Mouse (Mus musculus): ENCODE data around the gene Scarf2. TPM values are rescaled to one million over a fixed set of nuclear protein-coding genes. Genes with fewer than 3 reads are reported as not detected.

The Scarf2 gene
- polyA plus RNA-seq, 1 experiment from 2014 or later, result 1.0 TPM

DNA sequence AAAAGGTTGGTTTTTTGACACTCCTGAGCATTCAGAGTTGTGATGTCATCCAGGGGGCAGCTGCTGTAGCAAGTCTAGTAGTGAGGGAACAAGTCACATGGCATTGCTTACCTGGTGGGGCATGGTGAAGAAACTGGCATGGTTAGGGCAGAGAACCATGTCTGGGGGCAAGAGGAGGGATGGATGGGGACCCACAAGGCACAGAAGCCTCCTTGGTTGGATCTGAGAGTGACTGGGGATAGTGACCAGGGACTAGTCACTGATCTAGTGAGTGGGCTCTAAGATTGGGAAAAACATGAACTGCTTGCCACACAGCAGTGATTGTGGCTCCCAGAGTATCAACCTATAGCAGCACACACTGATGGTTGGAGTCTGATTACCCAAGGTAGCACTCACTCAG lies 2.5 kb downstream of the Scarf2 start:
- ATAC-seq (ENCODE audit: low read depth) (no peak), DNase-seq (no peak)
- H3K36me3 ChIP-seq, result no peaks in the 10 kb centered on the region
- no peak overlapping the region for H3K4me2 ChIP-seq
- H3K9me3 ChIP-seq (replicated peaks), result no peaks in the 10 kb centered on the region
- H3K4me3 ChIP-seq (replicated peaks), result no peak overlapping the region
- peaks cover 48% of the 10 kb centered on the region for H3K4me1 ChIP-seq (replicated peaks)
- no peak overlapping the region for H3K9ac ChIP-seq
- no peak overlapping the region for H3K27ac ChIP-seq
- peaks cover 100% of the 10 kb centered on the region for H3K27me3 ChIP-seq

DNA sequence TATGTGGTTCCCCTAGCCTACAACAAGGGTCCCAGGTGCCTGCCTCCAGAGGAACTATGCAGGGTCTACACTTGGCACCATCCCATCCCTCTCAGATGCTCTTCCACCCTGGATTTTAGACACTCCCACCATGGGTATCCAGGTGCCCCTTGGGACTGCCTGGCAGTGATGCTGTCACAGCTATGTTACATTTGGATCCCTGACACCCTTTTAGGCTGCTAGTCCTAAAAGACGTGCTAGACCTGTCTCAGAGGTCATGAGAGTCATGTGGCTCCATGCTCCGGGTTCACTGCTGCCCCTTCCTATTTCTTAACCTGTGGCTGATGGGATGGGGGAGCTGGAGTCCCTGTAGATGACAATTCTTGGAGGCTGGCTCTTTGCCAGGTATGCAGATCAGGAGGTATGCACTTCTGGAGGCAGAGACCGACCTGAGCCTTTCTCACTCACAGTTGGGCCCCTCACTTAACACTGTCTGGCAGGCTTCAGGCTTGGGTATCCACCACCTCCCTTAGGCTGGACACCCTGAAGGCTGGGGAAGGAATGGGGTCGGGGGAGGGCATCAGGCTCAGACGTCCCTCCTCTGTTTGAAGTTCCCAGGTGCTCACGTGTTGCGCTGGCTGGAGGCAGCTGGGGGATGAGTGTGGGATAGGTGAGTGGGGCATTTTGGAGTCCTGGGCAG lies 4.8 kb downstream of the Scarf2 start:
- Histone ChIP-seq H3K9ac (no peak overlapping the region), H3K36me3 (no peaks in the 10 kb centered on the region), H3K9me3 (replicated peaks) (no peaks in the 10 kb centered on the region), H3K27ac (no peak overlapping the region), H3K27me3 (peaks cover 100% of the 10 kb centered on the region), H3K4me1 (replicated peaks) (peaks cover 53% of the 10 kb centered on the region), H3K4me2 (no peak overlapping the region), H3K4me3 (replicated peaks) (no peak overlapping the region)
- DNase-seq (no peak), ATAC-seq (ENCODE audit: low read depth) (no peak)
- WGBS (ENCODE audit: insufficient replicate concordance), result 11% methylated on average over 7 of the region's 7 CpGs

DNA sequence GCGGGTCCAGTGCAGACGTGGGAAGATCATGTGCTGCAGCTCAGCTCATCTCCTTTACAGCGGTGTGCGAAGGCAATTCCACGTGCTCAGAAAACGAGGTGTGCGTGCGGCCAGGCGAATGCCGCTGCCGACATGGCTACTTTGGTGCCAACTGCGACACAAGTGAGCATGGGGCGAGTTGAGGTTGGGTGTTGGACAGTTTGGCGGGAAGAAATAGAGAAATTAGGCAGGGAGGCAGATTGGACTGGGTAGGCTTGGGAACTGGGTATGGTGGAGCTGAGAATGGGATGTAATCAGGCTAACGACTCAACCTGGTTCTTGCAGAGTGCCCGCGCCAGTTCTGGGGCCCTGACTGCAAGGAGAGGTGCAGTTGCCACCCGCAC lies 5.4 kb downstream of the Scarf2 start:
- H3K27me3 ChIP-seq, result peaks cover 100% of the 10 kb centered on the region
- DNase-seq, result no peak
- ATAC-seq (ENCODE audit: low read depth), result no peak
- peak overlapping the region; percentile 37 for H3K4me3 ChIP-seq (replicated peaks)
- H3K27ac ChIP-seq, result no peak overlapping the region
- H3K36me3 ChIP-seq, result no peaks in the 10 kb centered on the region
- no peaks in the 10 kb centered on the region for H3K9me3 ChIP-seq (replicated peaks)
- peak overlapping the region; percentile 50 for H3K4me2 ChIP-seq
- H3K4me1 ChIP-seq (replicated peaks), result peaks cover 53% of the 10 kb centered on the region
- 11% methylated on average over 18 of the region's 18 CpGs for WGBS (ENCODE audit: insufficient replicate concordance)
- no peak overlapping the region for H3K9ac ChIP-seq

DNA sequence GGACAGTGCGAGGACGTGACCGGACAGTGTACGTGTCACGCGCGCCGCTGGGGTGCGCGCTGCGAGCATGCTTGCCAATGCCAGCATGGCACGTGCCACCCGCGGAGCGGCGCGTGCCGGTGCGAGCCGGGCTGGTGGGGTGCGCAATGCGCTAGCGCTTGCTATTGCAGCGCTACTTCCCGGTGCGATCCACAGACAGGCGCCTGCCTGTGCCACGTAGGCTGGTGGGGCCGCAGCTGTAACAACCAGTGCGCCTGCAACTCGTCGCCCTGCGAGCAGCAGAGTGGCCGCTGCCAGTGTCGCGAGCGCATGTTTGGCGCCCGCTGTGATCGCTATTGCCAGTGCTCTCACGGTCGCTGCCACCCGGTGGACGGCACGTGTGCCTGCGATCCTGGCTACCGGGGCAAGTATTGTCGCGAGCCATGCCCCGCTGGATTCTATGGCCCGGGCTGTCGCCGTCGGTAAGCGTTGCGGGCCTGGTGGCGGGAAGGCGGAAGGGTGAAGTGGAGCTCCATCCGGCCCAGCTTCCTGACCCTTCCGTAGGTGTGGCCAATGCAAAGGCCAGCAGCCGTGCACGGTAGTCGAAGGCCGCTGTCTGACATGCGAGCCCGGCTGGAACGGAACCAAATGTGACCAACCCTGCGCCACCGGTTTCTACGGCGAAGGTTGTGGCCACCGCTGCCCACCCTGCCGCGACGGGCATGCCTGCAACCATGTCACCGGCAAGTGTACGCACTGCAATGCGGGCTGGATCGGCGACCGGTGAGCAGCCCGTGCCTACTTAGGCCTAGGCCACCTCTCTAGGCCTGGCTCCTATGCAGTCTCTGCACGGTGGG lies 6.0 kb downstream of the Scarf2 start:
- H3K9me3 ChIP-seq (replicated peaks), result no peaks in the 10 kb centered on the region
- 4% methylated on average over 83 of the region's 83 CpGs for WGBS (ENCODE audit: insufficient replicate concordance)
- peak overlapping the region; percentile 50 for H3K4me2 ChIP-seq
- H3K9ac ChIP-seq, result 0 out of 2 replicates have a peak overlapping the region, but pooled peaks have one; percentile 13
- H3K27me3 ChIP-seq, result peaks cover 100% of the 10 kb centered on the region
- H3K27ac ChIP-seq, result no peak overlapping the region
- DNase-seq (no peak), ATAC-seq (ENCODE audit: low read depth) (no peak)
- peaks cover 56% of the 10 kb centered on the region for H3K4me1 ChIP-seq (replicated peaks)
- peak overlapping the region; percentile 37 for H3K4me3 ChIP-seq (replicated peaks)
- H3K36me3 ChIP-seq, result no peaks in the 10 kb centered on the region

DNA sequence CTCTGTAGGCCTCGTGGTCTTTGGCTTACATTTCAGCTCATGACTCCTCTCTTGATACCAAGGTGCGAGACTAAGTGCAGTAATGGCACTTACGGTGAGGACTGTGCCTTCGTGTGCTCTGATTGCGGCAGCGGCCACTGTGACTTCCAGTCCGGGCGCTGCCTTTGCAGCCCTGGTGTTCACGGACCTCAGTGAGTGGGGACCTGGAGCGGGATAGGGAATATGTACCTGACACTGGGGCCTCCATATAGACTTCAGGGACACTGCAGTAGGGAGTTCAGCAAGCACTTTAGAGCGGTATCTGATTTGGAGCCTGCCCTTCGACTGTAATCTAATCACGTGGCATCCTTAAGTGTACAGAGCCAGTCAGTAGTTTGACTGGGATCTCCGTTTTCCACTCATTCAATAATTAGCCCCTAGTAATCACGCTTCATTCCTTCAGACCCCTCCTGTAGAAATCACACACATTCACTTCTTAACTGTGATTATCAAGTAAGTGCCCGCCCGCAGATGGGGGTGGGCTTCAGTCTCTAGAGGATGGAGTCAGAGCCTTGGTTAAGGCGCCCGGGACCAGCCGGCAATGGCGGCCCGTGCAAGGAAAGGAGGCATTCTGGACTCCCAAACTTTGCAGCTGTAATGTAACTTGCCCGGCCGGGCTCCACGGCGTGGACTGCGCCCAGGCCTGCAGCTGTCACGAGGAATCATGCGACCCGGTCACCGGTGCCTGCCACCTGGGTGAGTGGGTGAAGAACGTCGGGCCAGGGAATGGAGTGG lies 6.8 kb downstream of the Scarf2 start:
- Histone ChIP-seq H3K9ac (no peak overlapping the region), H3K4me1 (replicated peaks) (peaks cover 48% of the 10 kb centered on the region), H3K4me2 (peak overlapping the region; percentile 63), H3K27me3 (peaks cover 99% of the 10 kb centered on the region), H3K36me3 (no peaks in the 10 kb centered on the region), H3K4me3 (replicated peaks) (peak overlapping the region; percentile 41), H3K27ac (no peak overlapping the region), H3K9me3 (replicated peaks) (no peaks in the 10 kb centered on the region)
- no peak for ATAC-seq (ENCODE audit: low read depth)
- 12% methylated on average over 33 of the region's 33 CpGs for WGBS (ENCODE audit: insufficient replicate concordance)
- no peak for DNase-seq

DNA sequence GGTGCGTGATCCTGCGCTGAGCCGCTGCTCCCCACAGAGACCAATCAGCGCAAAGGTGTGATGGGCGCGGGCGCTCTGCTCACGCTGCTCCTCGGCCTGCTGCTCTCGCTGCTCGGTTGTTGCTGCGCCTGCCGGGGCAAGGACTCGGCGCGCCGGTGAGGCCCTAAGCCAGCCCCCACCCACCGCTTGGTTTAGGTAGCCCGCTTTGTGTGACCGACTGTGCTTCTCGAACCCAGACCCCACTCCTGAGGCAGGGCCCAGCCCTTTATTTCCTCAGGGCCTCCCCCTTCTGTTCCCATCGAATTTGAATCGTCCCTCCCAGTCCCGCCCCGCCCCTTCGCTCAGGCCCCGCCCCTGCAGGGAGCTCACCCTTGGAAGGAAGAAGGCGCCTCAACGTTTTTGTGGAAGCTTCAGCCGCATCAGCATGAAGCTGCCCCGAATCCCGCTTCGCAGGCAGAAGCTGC lies 7.4 kb downstream of the Scarf2 start:
- ATAC-seq (ENCODE audit: low read depth) (peak; percentile 19; the same call in 1 of the 2 replicates), DNase-seq (no peak)
- WGBS (ENCODE audit: insufficient replicate concordance), result under 1% methylated on average over 33 of the region's 33 CpGs
- Histone ChIP-seq H3K4me1 (replicated peaks) (peaks cover 48% of the 10 kb centered on the region), H3K36me3 (no peaks in the 10 kb centered on the region), H3K27ac (no peak overlapping the region), H3K27me3 (peaks cover 99% of the 10 kb centered on the region), H3K9me3 (replicated peaks) (no peaks in the 10 kb centered on the region), H3K9ac (no peak overlapping the region), H3K4me2 (peak overlapping the region; percentile 63), H3K4me3 (replicated peaks) (peak overlapping the region; percentile 41)

DNA sequence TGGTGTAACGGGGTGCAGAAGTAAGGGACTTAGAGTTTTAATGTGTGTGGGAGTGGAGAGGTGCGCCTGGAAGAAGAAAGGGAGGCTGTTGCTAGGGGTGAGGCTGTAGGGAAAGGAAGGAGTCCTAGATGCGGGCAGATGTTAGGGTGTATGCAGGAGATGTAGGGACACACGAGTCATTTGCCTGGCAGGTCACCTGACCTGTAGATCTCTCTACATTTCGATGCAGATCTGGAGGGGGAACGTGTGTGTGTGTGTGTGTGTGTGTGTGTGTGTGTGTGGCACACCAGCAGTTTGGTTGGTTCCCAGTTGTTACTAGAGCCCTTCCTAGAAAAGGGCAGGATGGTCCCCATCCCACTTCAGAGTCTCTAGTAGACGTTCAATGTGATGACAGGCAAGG lies 7.9 kb downstream of the Scarf2 start:
- Histone ChIP-seq H3K36me3 (no peaks in the 10 kb centered on the region), H3K4me1 (replicated peaks) (peaks cover 48% of the 10 kb centered on the region), H3K9me3 (replicated peaks) (no peaks in the 10 kb centered on the region), H3K4me2 (peak overlapping the region; percentile 63), H3K9ac (no peak overlapping the region), H3K27ac (no peak overlapping the region), H3K27me3 (peaks cover 99% of the 10 kb centered on the region), H3K4me3 (replicated peaks) (no peak overlapping the region)
- DNase-seq, result no peak
- no peak for ATAC-seq (ENCODE audit: low read depth)
- WGBS (ENCODE audit: insufficient replicate concordance), result 8% methylated on average over 7 of the region's 7 CpGs

DNA sequence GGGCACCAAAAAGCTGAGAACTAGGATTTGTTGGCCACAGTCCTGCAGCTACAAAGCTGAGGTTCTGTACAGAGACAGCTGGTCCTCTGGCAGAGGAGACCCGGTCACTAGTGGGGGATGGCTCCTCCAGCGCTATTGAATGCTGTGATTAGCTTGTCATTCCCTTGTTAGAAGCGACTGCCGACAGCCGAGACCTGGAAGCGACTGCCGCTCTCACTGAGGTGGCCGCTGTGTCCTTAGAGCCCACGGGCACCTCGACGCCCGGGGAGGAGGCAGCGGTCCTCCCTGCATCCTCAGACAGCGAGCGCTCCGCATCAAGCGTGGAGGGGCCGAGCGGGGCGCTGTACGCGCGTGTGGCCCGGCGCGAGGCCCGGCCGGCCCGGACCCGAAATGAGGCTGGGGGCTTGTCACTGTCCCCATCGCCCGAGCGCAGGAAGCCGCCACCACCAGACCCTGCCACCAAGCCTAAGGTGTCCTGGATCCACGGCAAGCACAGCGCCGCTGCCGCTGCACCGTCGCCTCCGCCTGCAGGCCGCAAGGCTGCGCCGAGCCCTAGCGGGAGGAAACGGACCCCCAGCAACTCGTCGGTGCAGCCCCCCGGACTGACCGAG lies 9.6 kb downstream of the Scarf2 start:
- peak overlapping the region; percentile 56 for H3K4me3 ChIP-seq (replicated peaks)
- no peak for DNase-seq
- ATAC-seq (ENCODE audit: low read depth), result no peak
- peaks cover 98% of the 10 kb centered on the region for H3K27me3 ChIP-seq
- peak overlapping the region; percentile 77 for H3K4me2 ChIP-seq
- no peaks in the 10 kb centered on the region for H3K9me3 ChIP-seq (replicated peaks)
- no peaks in the 10 kb centered on the region for H3K36me3 ChIP-seq
- no peak overlapping the region for H3K27ac ChIP-seq
- peak overlapping the region; percentile 66 for H3K9ac ChIP-seq
- H3K4me1 ChIP-seq (replicated peaks), result peaks cover 48% of the 10 kb centered on the region
- 4% methylated on average over 50 of the region's 50 CpGs for WGBS (ENCODE audit: insufficient replicate concordance)

DNA sequence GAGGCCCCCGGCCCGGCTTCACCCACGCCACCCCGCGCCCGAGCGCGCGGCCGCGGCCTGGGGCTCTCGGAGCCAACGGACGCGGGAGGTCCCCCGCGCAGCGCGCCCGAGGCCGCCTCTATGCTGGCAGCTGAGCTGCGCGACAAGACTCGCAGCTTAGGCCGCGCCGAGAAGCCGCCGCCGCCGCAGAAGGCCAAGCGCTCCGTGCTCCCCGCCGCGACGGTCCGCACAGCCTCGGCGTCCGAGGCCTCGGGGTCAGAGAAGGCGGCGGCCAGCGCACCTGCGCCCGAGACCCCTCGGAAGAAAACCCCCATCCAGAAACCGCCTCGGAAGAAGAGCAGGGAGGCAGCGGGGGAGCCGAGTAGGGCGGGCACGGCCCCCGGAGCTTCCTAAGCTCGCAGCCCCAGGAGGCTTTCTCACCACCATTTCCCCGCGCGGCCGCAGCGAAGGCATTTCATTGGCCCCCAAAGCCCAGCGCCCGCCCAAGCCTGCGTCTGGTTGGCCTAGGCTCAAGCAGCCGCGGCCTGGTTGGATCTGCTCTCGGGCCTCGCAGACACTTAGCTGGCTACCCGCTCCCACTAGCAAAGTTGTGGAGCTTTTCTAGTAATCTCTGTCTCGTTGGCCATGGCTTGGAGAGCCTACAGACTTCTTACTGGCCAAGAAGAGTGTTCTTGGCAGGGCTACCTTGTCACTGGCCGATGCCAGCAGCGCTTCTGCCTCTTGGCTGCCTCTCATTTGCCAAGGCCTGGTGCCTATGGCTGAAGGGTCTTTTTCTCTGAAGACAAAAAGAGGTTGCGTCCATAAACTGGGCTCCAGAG lies 10.3 kb downstream of the Scarf2 start:
- peaks cover 48% of the 10 kb centered on the region for H3K4me1 ChIP-seq (replicated peaks)
- H3K4me2 ChIP-seq, result peak overlapping the region; percentile 77
- 4% methylated on average over 73 of the region's 73 CpGs for WGBS (ENCODE audit: insufficient replicate concordance)
- peak overlapping the region; percentile 56 for H3K4me3 ChIP-seq (replicated peaks)
- H3K9me3 ChIP-seq (replicated peaks), result no peaks in the 10 kb centered on the region
- peaks cover 96% of the 10 kb centered on the region for H3K27me3 ChIP-seq
- no peaks in the 10 kb centered on the region for H3K36me3 ChIP-seq
- peak overlapping the region; percentile 66 for H3K9ac ChIP-seq
- DNase-seq (peak; percentile 64), ATAC-seq (ENCODE audit: low read depth) (peak; percentile 69)
- H3K27ac ChIP-seq, result no peak overlapping the region

DNA sequence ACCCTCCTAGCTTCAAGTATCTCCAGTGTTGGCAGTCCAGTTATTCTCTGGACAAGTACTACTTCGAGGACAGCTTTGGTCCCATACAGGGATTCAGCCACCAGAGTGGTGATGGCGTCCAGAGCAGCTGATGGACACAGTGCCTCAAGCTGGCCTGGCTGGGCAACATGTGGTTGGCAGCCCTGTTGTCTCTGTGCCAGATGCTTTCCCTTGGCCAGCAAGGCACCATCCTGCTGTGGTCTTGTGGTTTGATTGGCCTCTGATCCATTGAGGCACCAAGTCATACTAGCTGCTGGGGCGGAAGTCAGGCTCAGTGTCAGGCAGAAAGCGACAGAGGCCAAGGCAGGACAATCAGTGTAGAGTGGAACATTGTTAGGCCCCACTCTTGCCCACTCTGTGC lies 12.0 kb downstream of the Scarf2 start:
- DNase-seq (no peak), ATAC-seq (ENCODE audit: low read depth) (no peak)
- Histone ChIP-seq H3K9me3 (replicated peaks) (no peaks in the 10 kb centered on the region), H3K9ac (no peak overlapping the region), H3K27me3 (peaks cover 96% of the 10 kb centered on the region), H3K4me1 (replicated peaks) (peaks cover 32% of the 10 kb centered on the region), H3K4me2 (no peak overlapping the region), H3K27ac (no peak overlapping the region), H3K4me3 (replicated peaks) (no peak overlapping the region), H3K36me3 (no peaks in the 10 kb centered on the region)
- WGBS (ENCODE audit: insufficient replicate concordance), result 59% methylated on average over 4 of the region's 4 CpGs

Data from liver, embryonic 13.5 days (tissue).